Mouse (Mus musculus) kidney, postnatal 0 days (tissue): Measurements from ENCODE around the gene Plcb3. TPM values are rescaled to one million over a fixed set of nuclear protein-coding genes. Genes with fewer than 3 reads are reported as not detected.

ENCODE experiments used
- ATAC-seq: fragments of 200-750 bp; cut with Nextera tagmentation; replicated peaks from 2 replicates; pipeline ENCODE4 v1.8.0; 2017; ENCODE audit warnings: low read depth, moderate number of reproducible peaks, moderate TSS enrichment, moderate library complexity; ENCODE audit not compliant: low FRiP score
- DNase-seq: peaks from one replicate; pipeline ENCODE4 v3.0.0-alpha.2; 2016; ENCODE audit warnings: low spot score
- H3K27ac ChIP-seq: fragments of 300-500 bp; sonication (generic); 2 replicates; pipeline ENCODE4 v1.5.1; 2014; ENCODE audit warnings: mild to moderate bottlenecking
- H3K27me3 ChIP-seq: fragments of 300-500 bp; sonication (generic); 2 replicates; pipeline ENCODE4 v1.6.1; 2014; ENCODE audit warnings: low read length, mixed read lengths; ENCODE audit not compliant: insufficient read depth
- H3K36me3 ChIP-seq: fragments of 300-500 bp; sonication (generic); 2 replicates; pipeline ENCODE4 v1.6.1; 2014; ENCODE audit warnings: low read length, mixed read lengths; ENCODE audit not compliant: insufficient read depth
- H3K4me1 ChIP-seq: fragments of 300-500 bp; sonication (generic); replicated peaks from 2 replicates; pipeline ENCODE4 v1.6.1; 2014; ENCODE audit warnings: antibody characterized with exemption, low read length, mixed read lengths; ENCODE audit not compliant: insufficient read depth
- H3K4me2 ChIP-seq: fragments of 300-500 bp; sonication (generic); 2 replicates; pipeline ENCODE4 v1.6.1; 2014; ENCODE audit warnings: mild to moderate bottlenecking, low read length, moderate library complexity, mixed read lengths
- H3K4me3 ChIP-seq: fragments of 300-500 bp; sonication (generic); replicated peaks from 2 replicates; pipeline ENCODE4 v1.5.1; 2014; ENCODE audit warnings: low read depth, low read length
- H3K9ac ChIP-seq: fragments of 300-500 bp; sonication (generic); 2 replicates; pipeline ENCODE4 v1.6.1; 2014; ENCODE audit warnings: low read depth, low read length
- H3K9me3 ChIP-seq: fragments of 300-500 bp; sonication (generic); replicated peaks from 2 replicates; pipeline ENCODE4 v1.6.1; 2016; ENCODE audit warnings: low read length, inconsistent platforms, mixed read lengths
- CTCF ChIP-seq: IDR thresholded peaks from 2 replicates; pipeline ENCODE4 v1.5.1; 2016; ENCODE audit warnings: antibody characterized with exemption, low read depth, mild to moderate bottlenecking, moderate library complexity
- WGBS: fragments of 180-500 bp; shearing (Covaris S2); extraction: QIAGEN DNeasy Blood & Tissue Kit; methylation state at CpG from one replicate; pipeline ENCODE4 v1.1.7; 2014; 5-methylcytosine and 5-hydroxymethylcytosine counted together
- polyA plus RNA-seq: library from polyadenylated mRNA; unstranded; fragments of >200 nt; fragmentation: Nextera tagmentation; extraction: Ambion mirVana; gene quantifications from 2 replicates; pipeline ENCODE4 v1.2.1, GENCODE M21; 2015

The Plcb3 gene
- polyA plus RNA-seq, 1 experiment from 2014 or later: 24.6 TPM

DNA sequence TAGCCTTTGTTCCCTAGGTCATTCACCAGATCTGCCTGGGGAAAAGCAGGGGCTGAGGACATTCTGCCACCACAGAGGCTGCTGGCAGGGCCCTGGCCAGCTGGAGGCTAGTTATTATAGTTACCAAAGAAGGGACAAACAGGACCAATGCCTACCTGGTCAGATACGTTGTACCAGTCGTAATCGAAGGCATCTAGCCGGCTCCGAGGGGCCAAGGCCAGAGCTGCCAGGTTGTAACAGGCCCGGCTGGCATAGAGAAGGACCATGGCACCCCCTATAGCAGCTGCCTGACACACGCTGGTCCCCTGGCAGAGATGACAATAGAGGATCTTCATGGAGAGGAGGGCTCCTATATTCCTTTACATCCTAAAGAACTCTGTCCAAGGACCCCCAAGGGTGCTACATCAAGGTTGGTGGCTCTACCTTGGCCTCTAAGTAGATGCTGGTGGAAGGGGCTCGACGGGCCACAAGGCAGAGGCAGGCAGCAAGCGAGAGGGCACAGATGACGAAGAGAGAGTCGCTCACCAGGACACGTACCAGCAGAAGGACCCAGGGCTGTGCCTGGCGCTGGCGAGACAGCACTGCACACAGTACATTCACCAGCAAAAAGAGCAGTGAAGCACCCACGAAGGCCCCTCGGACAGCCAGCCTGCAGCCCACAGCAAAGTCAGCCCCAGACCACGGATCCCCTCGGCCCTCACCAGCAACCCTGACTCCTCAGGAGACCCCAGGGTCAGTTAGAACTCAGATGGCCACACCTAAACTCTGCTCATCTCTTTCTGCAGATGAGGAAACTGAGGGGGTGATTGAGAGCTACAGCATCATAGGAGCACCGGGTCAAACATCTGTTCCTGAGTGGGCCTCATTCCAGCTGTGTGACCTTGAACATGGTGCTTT lies 36.9 kb downstream of the Plcb3 start:
- H3K4me2 ChIP-seq: no peak overlapping the region
- no peaks in the 10 kb centered on the region for H3K36me3 ChIP-seq
- DNase-seq: no peak
- no peak overlapping the region for H3K27ac ChIP-seq
- ATAC-seq: no peak
- no peak for TF ChIP-seq CTCF
- no peak overlapping the region for H3K4me3 ChIP-seq
- H3K27me3 ChIP-seq: peaks cover 8% of the 10 kb centered on the region; the same call in 1 of the 2 replicates
- no peaks in the 10 kb centered on the region for H3K9me3 ChIP-seq
- peaks cover 19% of the 10 kb centered on the region for H3K4me1 ChIP-seq
- WGBS: 90% methylated on average over 20 of the region's 20 CpGs
- H3K9ac ChIP-seq: no peak overlapping the region

DNA sequence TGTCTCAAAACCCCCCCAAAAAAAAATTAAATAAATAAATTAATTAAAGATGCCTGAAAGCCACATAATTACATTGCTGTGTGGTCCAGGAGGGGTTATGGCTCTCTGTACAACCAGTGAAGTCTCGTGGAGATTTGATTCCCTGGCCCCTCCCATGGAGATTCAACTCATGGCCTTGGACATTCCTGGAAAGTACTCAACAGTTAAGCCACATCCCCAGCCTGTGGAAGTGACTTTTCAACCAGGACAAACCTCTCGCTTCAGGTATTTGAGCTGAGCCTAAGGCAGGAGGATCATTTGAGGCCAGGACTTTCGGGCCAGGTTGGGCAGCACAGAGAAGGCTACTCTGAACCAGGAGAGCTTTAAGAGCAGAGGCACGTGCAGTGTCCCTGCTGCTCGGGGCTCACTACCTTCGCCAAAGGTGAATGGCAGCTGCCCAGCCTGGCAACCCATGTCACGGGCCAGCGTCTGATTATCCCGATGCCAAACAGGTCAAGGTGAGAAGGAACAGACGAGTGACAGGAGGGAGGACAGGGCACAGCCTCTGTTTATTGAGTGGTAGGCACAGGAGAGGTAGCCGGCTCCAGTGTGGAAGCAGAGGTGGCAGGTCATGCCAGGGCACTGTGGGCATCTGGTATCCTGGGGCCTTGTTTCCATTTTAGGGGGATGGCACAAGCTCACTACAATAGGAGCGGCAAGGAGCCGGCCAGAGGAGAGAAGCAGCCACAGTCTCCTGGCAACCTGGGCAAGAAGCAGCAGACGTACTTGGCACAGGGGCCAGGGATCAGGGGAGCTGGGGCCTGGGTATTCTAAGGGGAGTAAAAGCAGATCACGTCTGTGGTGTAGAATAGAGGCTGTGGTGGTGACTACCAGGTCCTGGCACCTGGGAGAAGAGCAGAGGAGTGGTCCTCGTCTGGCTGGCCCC lies 38.5 kb downstream of the Plcb3 start:
- no peak for TF ChIP-seq CTCF
- 68% methylated on average over 16 of the region's 16 CpGs for WGBS

DNA sequence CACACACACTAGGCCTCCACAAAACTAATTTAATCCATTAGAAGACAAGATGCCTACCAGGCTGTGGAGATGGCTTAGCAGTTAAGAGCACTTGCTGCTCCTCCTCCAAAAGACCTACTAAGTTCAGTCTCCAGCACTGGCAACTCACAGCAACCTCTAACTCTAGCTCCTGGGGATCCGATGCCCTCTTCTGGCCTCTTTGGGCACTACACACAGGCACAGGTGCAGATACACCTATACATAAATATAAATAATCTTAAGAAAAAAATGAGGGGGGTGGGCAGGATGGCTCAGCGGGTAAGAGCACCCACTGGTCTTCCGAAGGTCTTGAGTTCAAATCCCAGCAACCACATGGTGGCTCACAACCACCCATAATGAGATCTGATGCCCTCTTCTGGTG lies 40.0 kb downstream of the Plcb3 start:
- Histone ChIP-seq H3K4me1 (peaks cover 23% of the 10 kb centered on the region), H3K4me2 (no peak overlapping the region), H3K9me3 (no peaks in the 10 kb centered on the region), H3K36me3 (no peaks in the 10 kb centered on the region), H3K27me3 (peaks cover 21% of the 10 kb centered on the region), H3K9ac (no peak overlapping the region), H3K4me3 (no peak overlapping the region), H3K27ac (no peak overlapping the region)
- peak; percentile 62 for TF ChIP-seq CTCF
- ATAC-seq (no peak), DNase-seq (no peak)
- 28% methylated on average over 3 of the region's 3 CpGs for WGBS

More for the DNA sequence above, 38.5 kb downstream of the Plcb3 start:
- Histone ChIP-seq H3K4me2 (no peak overlapping the region), H3K36me3 (no peaks in the 10 kb centered on the region), H3K27ac (no peak overlapping the region), H3K27me3 (peaks cover 15% of the 10 kb centered on the region), H3K4me1 (peaks cover 26% of the 10 kb centered on the region), H3K9me3 (no peaks in the 10 kb centered on the region), H3K4me3 (no peak overlapping the region), H3K9ac (peak overlapping the region; percentile 38; the same call in 1 of the 2 replicates)
- no peak for ATAC-seq
- peak; percentile 61 for DNase-seq

DNA sequence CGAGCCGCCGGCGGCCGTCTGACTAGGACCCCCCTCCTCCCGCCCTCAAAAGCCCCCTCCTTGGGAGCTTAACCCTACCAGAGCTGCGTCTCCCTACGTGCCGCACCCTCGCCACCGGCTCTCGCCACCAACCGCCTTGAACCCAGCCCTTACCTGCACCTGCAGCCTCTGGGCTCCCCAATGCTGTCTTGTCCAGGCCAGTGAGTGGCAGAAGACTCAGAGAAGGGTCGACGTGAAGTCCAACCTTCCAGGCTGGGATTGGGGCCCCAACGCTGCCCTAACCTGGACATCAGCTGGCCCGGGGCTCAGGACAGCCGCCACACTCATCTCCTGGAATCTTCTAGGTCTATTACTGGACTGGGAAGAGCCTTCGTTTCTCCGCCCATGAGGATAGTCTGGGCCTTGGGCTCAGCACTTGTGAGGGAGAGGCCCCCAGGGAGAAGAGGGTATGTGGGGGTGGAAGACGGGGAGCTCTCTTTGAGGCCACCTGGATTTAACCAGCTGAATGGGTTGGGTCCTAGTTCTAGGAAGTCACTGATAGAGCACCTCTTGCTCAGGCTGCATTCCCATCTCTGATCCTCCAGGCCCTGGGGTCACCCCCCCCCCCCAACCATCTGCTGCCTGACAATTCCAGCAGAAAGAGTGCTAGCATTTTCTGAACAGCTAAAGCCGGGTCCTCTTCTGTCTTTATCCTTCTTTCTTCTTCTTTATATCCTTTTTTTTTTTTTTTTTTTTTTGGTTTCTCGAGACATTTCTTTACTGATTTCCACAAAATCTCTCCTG lies 41.9 kb downstream of the Plcb3 start, which contains the start of gene Kcnk4:
Gene Kcnk4, minus strand, starts transcription at position 321 of the 783 bp plus-strand sequence.
- no peak for TF ChIP-seq CTCF
- Histone ChIP-seq H3K4me3 (peak within 1 kb of the TSS; percentile 38), H3K4me2 (peak within 1 kb of the TSS; percentile 84), H3K4me1 (peaks cover 14% of the 10 kb centered on the region; the same call in 1 of the 2 replicates), H3K9ac (peak within 1 kb of the TSS; percentile 49), H3K27me3 (peaks cover 21% of the 10 kb centered on the region), H3K9me3 (no peaks in the 10 kb centered on the region), H3K36me3 (no peaks in the 10 kb centered on the region), H3K27ac (no peak within 1 kb of the TSS)
- WGBS: 12% methylated on average over 23 of the region's 23 CpGs
- ATAC-seq (no peak), DNase-seq (no peak)

DNA sequence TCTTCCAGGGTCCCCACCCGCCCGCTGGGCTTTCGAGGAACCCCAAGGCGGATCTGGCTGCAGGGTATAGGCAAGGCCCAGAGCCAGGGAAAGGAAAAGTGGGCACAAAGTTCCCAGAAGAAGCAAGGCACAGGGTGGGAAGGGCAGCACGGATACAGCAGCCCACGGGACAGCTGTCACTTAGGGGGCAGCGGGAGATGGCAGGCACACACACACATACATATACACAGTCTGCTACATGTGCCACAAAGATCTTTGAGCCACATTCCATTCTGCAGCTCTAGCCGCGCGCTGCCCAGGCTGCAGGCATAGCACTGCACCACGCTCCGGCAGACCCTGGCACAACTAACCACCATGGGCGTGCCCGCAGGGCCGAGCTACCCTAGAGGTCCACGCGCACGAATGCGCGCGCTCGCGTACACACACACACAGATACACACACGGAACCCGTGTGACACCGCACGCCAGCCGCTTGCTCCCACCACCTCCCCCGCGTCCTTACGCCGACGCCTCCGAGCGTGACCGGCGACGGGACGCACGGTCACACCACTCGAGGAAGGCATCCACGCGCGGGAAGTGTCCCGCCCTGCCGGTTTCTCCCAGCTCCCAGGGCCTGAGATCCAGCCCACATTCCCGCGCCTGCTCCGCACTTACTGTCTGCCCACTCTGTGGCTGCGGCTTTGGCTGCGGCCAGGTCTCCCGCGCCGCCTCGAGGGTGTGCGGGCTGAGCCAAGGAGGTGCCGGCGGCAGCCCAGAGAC lies 42.7 kb downstream of the Plcb3 start:
- Histone ChIP-seq H3K27me3 (peaks cover 21% of the 10 kb centered on the region), H3K9me3 (no peaks in the 10 kb centered on the region), H3K4me3 (peak overlapping the region; percentile 38), H3K36me3 (no peaks in the 10 kb centered on the region), H3K4me2 (peak overlapping the region; percentile 84), H3K9ac (peak overlapping the region; percentile 49), H3K27ac (no peak overlapping the region), H3K4me1 (peaks cover 10% of the 10 kb centered on the region; the same call in 1 of the 2 replicates)
- 3% methylated on average over 57 of the region's 58 CpGs for WGBS
- no peak for DNase-seq
- TF ChIP-seq CTCF: no peak
- peak; percentile 40 for ATAC-seq
